Mouse (Mus musculus): Measurements from ENCODE around the gene Arhgap10.

- TF ChIP-seq POLR2A (IDR thresholded peaks at IDR 0.05; ENCODE audit: control insufficient read depth, low read depth, low read length) (no peak), CTCF (IDR thresholded peaks at IDR 0.05; ENCODE audit: control insufficient read depth, insufficient read depth, insufficient replicate concordance, low read depth, low read length) (no peak)
Observed at GRCm38 (mm10) chr8:77524018-77524615, 6.4 kb upstream of the Arhgap10 start.
